ENCODE assay signal across 41 mouse cellular contexts in genomic region chr3:116729483-116730174, GRCm38 (mm10). TPM values are rescaled to one million over a fixed set of nuclear protein-coding genes. Genes with fewer than 3 reads are reported as not detected.
A peak's percentile ranks its signal among the peaks of the same experiment; 100 is the strongest.
DNase-seq lines count a peak whose midpoint lies in the region; ATAC-seq and TF ChIP-seq lines count a peak whose summit lies in the region.
"Had no signal": no experiment of that assay in that cellular context is flagged by ENCODE, and none has a peak within 500 bp of the region (broad histone marks: within the 10 kb centered on the region; RNA-seq: fewer than 3 reads in every experiment).

No protein-coding gene starts in this region.

- no peak overlapping the region for H3K4me2 ChIP-seq in forebrain, postnatal 0 days (ENCODE audit: low read depth)
- no peak overlapping the region for H3K4me2 ChIP-seq in forebrain, embryonic 11.5 days (ENCODE audit: low read depth, low read length, severe bottlenecking)
- no peak overlapping the region for H3K4me2 ChIP-seq in midbrain, embryonic 16.5 days (ENCODE audit: low read length)
- no peak overlapping the region for H3K4me2 ChIP-seq in midbrain, embryonic 13.5 days (replicated peaks)
- H3K4me2 ChIP-seq: heart, embryonic 12.5 days; intestine, embryonic 15.5 days; limb, embryonic 12.5 days; liver, embryonic 15.5 days; lung, embryonic 14.5 days had no signal

- no peaks in the 10 kb centered on the region for H3K36me3 ChIP-seq in forebrain, postnatal 0 days (ENCODE audit: insufficient read depth)
- no peaks in the 10 kb centered on the region for H3K36me3 ChIP-seq in forebrain, embryonic 11.5 days (ENCODE audit: control insufficient read depth, insufficient read depth, low read length)
- H3K36me3 ChIP-seq in midbrain, embryonic 16.5 days (ENCODE audit: control insufficient read depth, insufficient read depth, low read length) = no peaks in the 10 kb centered on the region
- H3K36me3 ChIP-seq in midbrain, embryonic 13.5 days = no peaks in the 10 kb centered on the region
- H3K36me3 ChIP-seq: heart, embryonic 12.5 days; intestine, embryonic 15.5 days; limb, embryonic 12.5 days; liver, embryonic 15.5 days had no signal

- no peak overlapping the region for H3K27ac ChIP-seq in forebrain, postnatal 0 days (ENCODE audit: low read depth, low read length)
- H3K27ac ChIP-seq in forebrain, embryonic 11.5 days (ENCODE audit: low read depth, low read length) = no peak overlapping the region
- H3K27ac ChIP-seq in midbrain, embryonic 16.5 days (ENCODE audit: low read length) = no peak overlapping the region
- H3K27ac ChIP-seq in midbrain, embryonic 13.5 days = no peak overlapping the region
- H3K27ac ChIP-seq: gastrocnemius, adult 2 months; heart, adult 2 months; hindbrain, postnatal 0 days; intestine, embryonic 15.5 days; left cerebral cortex, adult 2 months; limb, embryonic 12.5 days; liver, embryonic 15.5 days; stomach, postnatal 0 days had no signal

- DNase-seq in forebrain, postnatal 0 days = peak; percentile 22
- DNase-seq in forebrain, embryonic 11.5 days (ENCODE audit: low spot score) = no peak
- DNase-seq in kidney, postnatal 14 days = no peak
- no peak for DNase-seq in cerebellum, adult 9-11 months
- DNase-seq: adrenal gland, adult 2 months; adrenal gland, postnatal 36 days; cerebellum, adult 2 months; cerebellum, postnatal 25 days; gastrocnemius, adult 2 months; gastrocnemius, postnatal 36 days; heart, adult 2 months; heart, postnatal 4 days; kidney, adult 8-10 months; kidney, postnatal 25 days; lung, embryonic 14.5 days; lung, postnatal 14 days; right cerebral cortex, postnatal 4 days; thymus, adult 18-20 months; thymus, postnatal 25 days had no signal

- H3K4me3 ChIP-seq in forebrain, postnatal 0 days (ENCODE audit: low read depth, low read length) = no peak overlapping the region
- no peak overlapping the region for H3K4me3 ChIP-seq in forebrain, embryonic 11.5 days (ENCODE audit: low read depth, low read length)
- no peak overlapping the region for H3K4me3 ChIP-seq in midbrain, embryonic 16.5 days (ENCODE audit: low read depth, low read length)
- no peak overlapping the region for H3K4me3 ChIP-seq in midbrain, embryonic 13.5 days (replicated peaks)
- H3K4me3 ChIP-seq: gastrocnemius, adult 2 months; heart, adult 2 months; heart, embryonic 12.5 days; intestine, embryonic 15.5 days; left cerebral cortex, adult 2 months; limb, embryonic 12.5 days; liver, embryonic 15.5 days; megakaryocyte, embryonic 14.5 days had no signal

- 0 out of 2 replicates have a peak, but pooled peaks cover 3% of the 10 kb centered on the region for H3K4me1 ChIP-seq in forebrain, postnatal 0 days (ENCODE audit: insufficient read depth)
- no peaks in the 10 kb centered on the region for H3K4me1 ChIP-seq in forebrain, embryonic 11.5 days (replicated peaks; ENCODE audit: control insufficient read depth, insufficient read depth, low read length)
- H3K4me1 ChIP-seq in midbrain, embryonic 16.5 days (ENCODE audit: control insufficient read depth, insufficient read depth, low read length) = no peaks in the 10 kb centered on the region
- no peaks in the 10 kb centered on the region for H3K4me1 ChIP-seq in midbrain, embryonic 13.5 days (replicated peaks)
- H3K4me1 ChIP-seq: limb, embryonic 12.5 days; liver, embryonic 15.5 days had no signal

- no peak for TF ChIP-seq CTCF in forebrain, postnatal 0 days (IDR thresholded peaks at IDR 0.05; ENCODE audit: low read depth)

- 51% methylated on average over 2 of the region's 2 CpGs for WGBS in forebrain, postnatal 0 days
- WGBS in forebrain, embryonic 11.5 days = 70% methylated on average over 2 of the region's 2 CpGs
- WGBS in midbrain, embryonic 16.5 days = 77% methylated on average over 2 of the region's 2 CpGs
- 77% methylated on average over 2 of the region's 2 CpGs for WGBS in midbrain, embryonic 13.5 days

- no peak overlapping the region for H3K9ac ChIP-seq in forebrain, postnatal 0 days
- no peak overlapping the region for H3K9ac ChIP-seq in forebrain, embryonic 11.5 days (ENCODE audit: low read length)
- no peak overlapping the region for H3K9ac ChIP-seq in midbrain, embryonic 16.5 days (ENCODE audit: low read depth, low read length)
- no peak overlapping the region for H3K9ac ChIP-seq in midbrain, embryonic 13.5 days (replicated peaks)
- H3K9ac ChIP-seq: heart, embryonic 12.5 days; intestine, embryonic 15.5 days; limb, embryonic 12.5 days; liver, embryonic 15.5 days; lung, embryonic 14.5 days had no signal

- H3K9me3 ChIP-seq in forebrain, postnatal 0 days (ENCODE audit: low read length) = no peaks in the 10 kb centered on the region
- no peaks in the 10 kb centered on the region for H3K9me3 ChIP-seq in forebrain, embryonic 11.5 days (ENCODE audit: control insufficient read depth, low read length)
- no peaks in the 10 kb centered on the region for H3K9me3 ChIP-seq in midbrain, embryonic 16.5 days (replicated peaks; ENCODE audit: control insufficient read depth, low read length, poor library complexity, severe bottlenecking)
- no peaks in the 10 kb centered on the region for H3K9me3 ChIP-seq in midbrain, embryonic 13.5 days
- H3K9me3 ChIP-seq: intestine, embryonic 15.5 days; limb, embryonic 12.5 days; liver, embryonic 15.5 days had no signal

- ATAC-seq in forebrain, postnatal 0 days = peak; percentile 51
- ATAC-seq in forebrain, embryonic 11.5 days (replicated peaks; ENCODE audit: low FRiP score) = no peak
- 0 out of 2 replicates have a peak, but pooled peaks have one; percentile 72 for ATAC-seq in midbrain, embryonic 16.5 days
- ATAC-seq in midbrain, embryonic 13.5 days = no peak
- 0 out of 2 replicates have a peak, but pooled peaks have one; percentile 43 for ATAC-seq in megakaryocyte, adult 5-6 weeks (ENCODE audit: poor library complexity, severe bottlenecking)
- ATAC-seq: activated CD4-positive, CD25-positive, alpha-beta regulatory T cell, adult 4 months; CD4-positive, CD25-positive, alpha-beta regulatory T cell, adult 4 months; hindbrain, postnatal 0 days; intestine, embryonic 15.5 days had no signal

- no peaks in the 10 kb centered on the region for H3K27me3 ChIP-seq in forebrain, postnatal 0 days (ENCODE audit: insufficient read depth, low read length)
- no peaks in the 10 kb centered on the region for H3K27me3 ChIP-seq in forebrain, embryonic 11.5 days (ENCODE audit: control insufficient read depth, insufficient read depth, low read length)
- H3K27me3 ChIP-seq in midbrain, embryonic 16.5 days (ENCODE audit: control insufficient read depth, insufficient read depth, low read depth, low read length) = no peaks in the 10 kb centered on the region
- H3K27me3 ChIP-seq in midbrain, embryonic 13.5 days = no peaks in the 10 kb centered on the region
- H3K27me3 ChIP-seq: heart, embryonic 12.5 days; intestine, embryonic 15.5 days; limb, embryonic 12.5 days; liver, embryonic 15.5 days; megakaryocyte, embryonic 14.5 days had no signal

RNA-seq across cellular contexts. Expression of gene Slc35a3, which starts 17.0 kb away (rescaled TPM):
- total RNA-seq in forebrain, postnatal 0 days (2014; rRNA removed) = 14.1 and 21.9 TPM in 2 replicates
- 3.7 and 4.8 TPM in 2 replicates for polyA plus RNA-seq in forebrain, postnatal 0 days (2015; fragmentation: Nextera tagmentation; extraction: Ambion mirVana)
- 8.4 and 11.2 TPM in 2 replicates for polyA plus RNA-seq in forebrain, embryonic 11.5 days (2014; fragmentation: Nextera tagmentation; extraction: Ambion mirVana)
- 8.2 and 8.8 TPM in 2 replicates for polyA plus RNA-seq in midbrain, embryonic 16.5 days (2015; fragmentation: Nextera tagmentation; extraction: Ambion mirVana)
- polyA plus RNA-seq in midbrain, embryonic 13.5 days (2015; fragmentation: Nextera tagmentation; extraction: Ambion mirVana) = 6.3 and 7.2 TPM in 2 replicates
- total RNA-seq in megakaryocyte, adult 5-6 weeks (2015) = 39.9 and 45.5 TPM in 2 replicates
- total RNA-seq in megakaryocyte, adult 5-6 weeks (2017) = 55.4 and 56.0 TPM in 2 replicates

RNA-seq across cellular contexts. Expression of gene Gm43191, which starts 48.6 kb away (rescaled TPM):
- not detected in 2 replicates for total RNA-seq in forebrain, postnatal 0 days (2014; rRNA removed)
- not detected in 2 replicates for polyA plus RNA-seq in forebrain, postnatal 0 days (2015; fragmentation: Nextera tagmentation; extraction: Ambion mirVana)
- not detected in 2 replicates for polyA plus RNA-seq in forebrain, embryonic 11.5 days (2014; fragmentation: Nextera tagmentation; extraction: Ambion mirVana)
- polyA plus RNA-seq in midbrain, embryonic 16.5 days (2015; fragmentation: Nextera tagmentation; extraction: Ambion mirVana) = not detected in 2 replicates
- not detected in 2 replicates for polyA plus RNA-seq in midbrain, embryonic 13.5 days (2015; fragmentation: Nextera tagmentation; extraction: Ambion mirVana)
- total RNA-seq in megakaryocyte, adult 5-6 weeks (2015) = not detected in 2 replicates
- total RNA-seq in megakaryocyte, adult 5-6 weeks (2017) = not detected in 2 replicates
- total RNA-seq: adrenal gland, adult 2 months; adrenal gland, postnatal 36 days; gastrocnemius, adult 2 months; gastrocnemius, postnatal 36 days; hindbrain, postnatal 0 days; layer of hippocampus, adult 18-20 months; layer of hippocampus, postnatal 10 days; left cerebral cortex, postnatal 25 days; liver, adult 2 months; monocyte, adult 5-6 weeks had no signal
- polyA plus RNA-seq: activated CD4-positive, CD25-positive, alpha-beta regulatory T cell, adult 4 months; adrenal gland, adult 2 months; CD4-positive, CD25-positive, alpha-beta regulatory T cell, adult 4 months; cerebellum, adult 2 months; embryonic facial prominence, embryonic 11.5 days; heart, adult 2 months; heart, embryonic 12.5 days; heart, postnatal 0 days; hindbrain, postnatal 0 days; intestine, embryonic 15.5 days; limb, embryonic 12.5 days; liver, adult 2 months; liver, embryonic 15.5 days; lung, embryonic 14.5 days; neural tube, embryonic 14.5 days; spleen, adult 2 months; stomach, postnatal 0 days had no signal

Comparison
In these comparisons a context has a peak if more than half of its experiments do, and no peak if none do; other contexts are left out.
1. ATAC-seq: peak in forebrain, postnatal 0 days (single experiment), midbrain, embryonic 16.5 days (single experiment) and megakaryocyte, adult 5-6 weeks (single experiment); none in forebrain, embryonic 11.5 days (single experiment) and midbrain, embryonic 13.5 days (single experiment).